Mouse (Mus musculus): Measurements from ENCODE around the gene Calm2. TPM values are rescaled to one million over a fixed set of nuclear protein-coding genes. Genes with fewer than 3 reads are reported as not detected.

Gene Calm2
- total RNA-seq, 2 experiments from 2014 or later: 2,367 to 2,382 TPM

DNA sequence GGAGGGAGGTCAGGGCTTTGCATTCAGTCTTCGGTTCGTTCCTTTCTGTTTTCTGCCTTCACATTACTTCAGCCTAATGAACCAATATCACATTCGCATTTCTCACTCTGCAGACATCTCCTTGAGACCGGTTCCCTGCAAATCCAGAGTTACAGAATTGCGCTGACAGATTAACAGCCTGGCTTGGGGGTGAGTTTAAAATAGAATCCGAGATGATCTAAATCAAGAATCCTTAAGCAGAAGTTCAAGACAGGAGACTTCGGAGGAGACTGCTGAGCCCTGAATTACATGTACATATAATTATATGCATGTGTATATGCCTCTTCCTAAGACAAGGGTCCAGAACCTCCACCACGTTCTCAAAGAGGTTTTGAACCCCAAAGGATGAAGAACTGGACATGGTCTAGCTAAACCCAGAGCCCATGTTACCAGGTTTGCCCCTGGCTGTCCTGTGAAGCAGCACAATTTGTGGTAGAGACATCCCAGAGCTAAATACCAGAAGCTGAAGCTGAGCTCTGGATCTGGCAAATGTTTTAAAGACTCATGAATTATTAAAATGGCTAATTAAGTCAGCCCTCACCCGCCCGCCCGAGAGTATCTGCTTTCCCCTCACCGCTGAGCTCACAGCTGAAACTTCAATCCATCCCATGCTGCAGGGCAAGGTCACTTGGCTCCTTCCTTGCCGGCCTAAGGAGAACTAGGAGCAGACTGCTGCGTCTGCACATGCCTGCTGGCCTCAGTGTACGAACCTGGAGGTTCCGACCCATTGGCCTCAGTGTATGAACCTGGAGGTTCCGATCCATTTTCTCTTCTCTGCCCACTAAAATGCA, 14.1 kb upstream of the Calm2 start:
- intact Hi-C loops (cut with DNase I): loop anchor here (5.0 kb wide), 1 partner anchor 71 kb away; no protein-coding TSS in a partner anchor
- no peak for DNase-seq (ENCODE audit: low spot score in 2 of 2)

DNA sequence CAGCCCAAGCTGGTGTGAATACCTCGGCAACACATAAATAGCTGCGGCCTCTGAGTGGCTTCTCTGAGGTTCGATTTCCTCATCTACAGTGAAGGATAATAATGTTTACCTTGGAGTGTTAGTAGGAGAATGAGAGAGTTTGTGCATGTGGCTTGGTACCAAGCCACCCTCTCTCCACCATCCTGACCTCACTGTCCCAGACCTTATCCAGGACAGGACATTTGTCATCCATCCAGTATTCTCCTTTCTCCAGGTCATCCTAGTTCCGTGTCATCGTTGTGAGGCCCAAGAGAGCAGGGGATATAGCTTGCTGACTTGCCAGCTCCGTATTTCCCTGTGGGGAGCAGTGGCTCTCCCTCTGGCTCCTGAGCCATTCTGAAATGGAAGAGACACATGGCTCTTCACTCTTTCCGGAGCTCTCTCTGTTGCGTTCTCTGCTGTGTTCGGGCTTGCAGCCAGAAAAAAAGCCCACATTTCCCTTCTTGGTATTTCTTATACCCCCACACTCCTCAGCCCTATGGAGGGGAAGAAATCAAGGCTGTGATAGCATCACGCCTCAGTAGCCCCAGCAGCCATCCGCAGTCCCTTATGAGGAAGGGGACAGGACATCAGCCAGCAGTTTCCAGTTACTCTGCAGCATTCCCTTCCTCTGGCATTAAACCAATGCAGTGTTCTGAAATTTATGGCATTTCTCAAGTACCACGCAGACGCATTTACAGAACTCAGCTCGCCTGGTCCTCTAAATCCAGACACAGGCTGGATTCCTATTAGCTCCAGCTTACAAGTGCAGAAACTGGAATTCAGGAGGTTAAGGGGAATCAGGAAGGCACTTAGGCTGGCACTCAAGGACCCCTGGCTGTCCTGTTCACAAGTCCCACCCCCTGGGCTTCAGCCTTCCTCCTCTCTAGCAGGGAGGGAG, 13.3 kb upstream of the Calm2 start:
- intact Hi-C loops (cut with DNase I): loop anchor here (5.0 kb wide), 1 partner anchor 72 kb away; no protein-coding TSS in a partner anchor
- peak; percentile 75 to 80 for DNase-seq (ENCODE audit: low spot score in 2 of 2)

DNA sequence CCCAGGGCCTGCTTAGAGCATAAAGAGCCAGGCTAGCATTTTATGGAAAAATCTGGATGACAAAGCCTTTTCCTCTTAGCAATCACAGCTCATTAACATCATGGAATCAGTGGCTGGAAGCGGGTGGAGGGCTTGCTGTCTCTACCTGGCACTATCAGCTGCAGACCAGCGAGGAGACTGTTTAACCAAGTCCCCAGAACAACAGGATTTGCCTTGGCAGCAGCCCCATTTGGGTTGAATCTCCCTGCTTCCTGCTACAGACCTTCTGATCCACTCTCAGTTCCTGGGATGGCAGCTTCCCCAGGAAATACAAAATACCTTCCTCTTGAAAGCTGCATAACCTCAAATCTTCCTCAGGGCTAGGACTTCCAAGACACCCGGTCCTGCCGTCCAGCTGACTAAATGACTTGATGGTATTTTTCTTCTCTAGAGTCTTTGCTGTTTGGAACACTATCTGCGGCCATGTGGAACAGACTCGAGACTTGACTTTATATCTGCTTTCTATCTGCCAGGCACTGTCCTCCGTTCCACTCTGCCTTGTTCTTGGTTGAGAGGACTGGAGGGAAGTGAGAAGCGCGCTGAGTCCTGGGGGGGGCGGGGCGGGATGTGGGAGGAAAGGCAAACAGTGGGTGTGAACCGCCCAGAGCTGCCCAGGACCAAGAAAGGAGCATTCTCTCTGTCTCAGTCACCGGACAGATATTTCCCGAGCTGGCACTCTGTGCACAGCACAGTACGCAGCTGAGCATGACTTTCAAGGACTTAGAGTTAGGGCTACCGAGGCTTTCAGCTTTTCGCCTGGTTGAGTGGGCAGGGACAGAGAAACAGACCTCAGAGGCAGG, 12.4 kb upstream of the Calm2 start:
- intact Hi-C loops (cut with DNase I): no loop called here
- no peak for DNase-seq (ENCODE audit: low spot score in 2 of 2)

DNA sequence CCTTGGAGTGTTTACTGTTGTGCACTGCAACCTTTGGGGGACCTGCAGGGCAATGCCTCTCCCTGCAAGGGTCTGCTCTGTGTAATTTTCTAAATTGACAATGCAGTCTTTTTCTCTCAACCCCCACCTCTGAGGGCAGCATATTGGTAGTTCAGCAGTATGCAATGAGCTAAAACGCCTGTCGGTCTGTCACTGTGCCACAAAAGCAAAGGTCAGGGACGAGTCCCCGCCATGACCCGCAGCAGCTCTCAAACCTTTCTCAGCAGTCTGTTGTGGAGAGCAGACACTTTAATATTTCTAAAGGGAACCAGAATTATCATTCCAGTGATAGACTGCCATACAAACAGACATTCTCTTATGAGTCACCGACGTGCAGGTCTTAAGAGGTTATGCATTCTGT, 11.2 kb upstream of the Calm2 start:
- intact Hi-C loops (cut with DNase I): no loop called here
- no peak for DNase-seq (ENCODE audit: low spot score in 2 of 2)

DNA sequence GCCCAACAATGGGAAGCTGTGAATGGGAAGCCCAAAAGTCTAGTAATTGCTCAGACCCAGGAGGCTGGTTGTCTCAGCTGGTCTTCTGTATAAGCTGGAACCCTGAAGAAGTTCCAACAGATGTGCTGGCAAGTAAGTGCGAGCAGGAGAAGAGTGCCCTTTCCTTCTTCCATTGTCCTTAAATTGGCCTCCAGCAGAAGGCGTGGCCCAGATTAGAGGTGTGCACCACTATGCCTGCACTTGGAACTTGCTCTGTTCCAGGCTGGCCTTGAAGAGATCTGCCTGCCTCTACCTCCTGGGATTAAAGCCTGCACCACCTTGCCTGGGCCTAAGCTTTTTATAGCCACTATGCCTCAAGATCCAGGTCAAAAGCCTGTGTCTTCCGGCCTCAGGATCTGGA, 7.4 kb upstream of the Calm2 start:
- no peak for DNase-seq (ENCODE audit: low spot score in 2 of 2)

DNA sequence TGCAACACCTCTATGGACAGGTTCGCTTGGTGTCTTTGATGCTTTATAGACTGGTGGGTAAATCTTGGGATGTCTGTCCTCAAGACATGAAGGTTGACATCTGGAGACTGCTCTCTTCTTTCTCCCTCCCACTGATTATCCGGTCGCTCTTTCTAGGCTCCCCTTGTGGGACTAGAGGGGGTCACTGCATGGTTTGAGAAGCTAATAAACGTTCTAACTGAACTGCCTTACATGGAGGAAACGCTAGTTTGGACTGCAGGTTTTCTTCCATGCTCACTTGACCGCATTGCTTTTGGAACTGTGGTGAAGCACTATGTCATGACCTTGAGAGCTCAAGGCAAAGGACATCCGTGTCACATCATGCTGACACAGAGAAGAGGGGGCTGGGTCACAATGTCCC, 6.6 kb upstream of the Calm2 start:
- intact Hi-C loops (cut with DNase I): no loop called here
- no peak for DNase-seq (ENCODE audit: low spot score in 2 of 2)

More for the DNA sequence above, 7.4 kb upstream of the Calm2 start:
- intact Hi-C loops (cut with DNase I): no loop called here

DNA sequence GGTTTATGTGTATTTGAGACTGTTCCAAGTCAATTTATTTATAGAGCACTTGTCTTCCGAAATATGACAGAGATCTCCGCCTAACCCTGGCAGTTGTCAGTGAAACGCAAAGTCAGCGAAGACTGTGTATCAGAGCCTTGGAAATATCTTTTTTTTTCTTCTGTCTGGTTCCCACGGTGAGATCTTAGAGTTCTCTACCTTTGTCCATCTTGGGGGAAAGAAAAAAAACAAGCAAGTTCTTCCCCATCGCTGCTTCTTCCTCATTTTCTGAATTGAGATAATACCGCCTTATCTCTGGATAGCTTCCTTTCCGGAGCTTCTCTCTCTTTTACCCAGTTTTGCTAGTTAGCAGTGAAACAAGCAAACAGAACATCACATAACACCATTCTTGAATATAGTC, 2.1 kb upstream of the Calm2 start:
- DNase-seq (ENCODE audit: low spot score in 2 of 2): no peak
- intact Hi-C loops (cut with DNase I): loop anchor here (5.0 kb wide), 3 partner anchors 113 to 132 kb away; no protein-coding TSS in a partner anchor

DNA sequence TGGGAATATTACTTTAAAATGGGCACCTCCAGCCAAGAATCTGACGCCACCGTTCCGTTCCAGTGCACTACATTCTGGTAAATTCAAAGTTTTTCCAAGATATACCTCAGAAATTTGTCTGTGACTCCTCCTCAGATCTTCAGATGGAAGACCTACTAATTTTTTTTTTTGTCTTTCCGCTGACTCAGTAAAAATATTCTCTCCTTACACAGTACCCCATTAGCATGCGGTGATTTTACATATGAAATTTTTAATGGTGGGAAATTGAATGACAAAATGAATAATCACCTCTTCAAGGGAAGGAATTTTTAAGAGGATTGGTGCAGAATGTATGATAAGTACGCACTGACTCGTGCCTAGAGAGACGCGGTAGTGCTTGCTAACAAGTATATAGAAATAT, 1.6 kb upstream of the Calm2 start:
- no peak for DNase-seq (ENCODE audit: low spot score in 2 of 2)
- intact Hi-C loops (cut with DNase I): loop anchor here (5.0 kb wide), 3 partner anchors 114 to 131 kb away; no protein-coding TSS in a partner anchor

DNA sequence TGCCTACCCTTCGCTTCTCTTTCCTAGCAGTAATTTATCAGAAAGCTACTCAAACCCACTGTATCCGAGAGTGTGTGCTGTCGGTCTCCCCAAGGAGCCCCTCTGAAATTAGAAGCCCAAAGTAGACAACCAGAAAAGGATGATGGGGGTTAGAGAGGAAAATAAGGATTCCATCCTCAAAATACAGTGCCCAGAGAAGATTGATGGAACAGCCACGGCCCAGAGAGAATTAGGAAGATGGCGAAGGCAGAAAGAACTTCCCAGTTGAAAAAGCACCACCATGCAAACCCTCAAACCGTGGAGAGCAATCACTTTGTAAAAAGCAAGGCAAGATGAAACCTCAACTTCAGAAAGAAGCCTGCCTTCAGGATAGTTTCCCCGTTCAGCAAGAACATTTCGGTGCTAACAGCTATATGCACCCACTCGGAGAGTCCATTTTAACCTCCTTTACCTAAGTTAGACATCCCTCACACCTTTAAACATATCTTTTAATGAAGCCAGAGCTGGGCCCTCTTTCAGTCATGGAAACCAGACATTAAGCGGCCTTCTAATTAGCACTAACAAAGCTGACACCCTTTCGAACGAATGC, 971 bp upstream of the Calm2 start:
- DNase-seq (ENCODE audit: low spot score in 2 of 2): no peak
- intact Hi-C loops (cut with DNase I): loop anchor here (5.0 kb wide), 3 partner anchors 115 to 130 kb away; no protein-coding TSS in a partner anchor

DNA sequence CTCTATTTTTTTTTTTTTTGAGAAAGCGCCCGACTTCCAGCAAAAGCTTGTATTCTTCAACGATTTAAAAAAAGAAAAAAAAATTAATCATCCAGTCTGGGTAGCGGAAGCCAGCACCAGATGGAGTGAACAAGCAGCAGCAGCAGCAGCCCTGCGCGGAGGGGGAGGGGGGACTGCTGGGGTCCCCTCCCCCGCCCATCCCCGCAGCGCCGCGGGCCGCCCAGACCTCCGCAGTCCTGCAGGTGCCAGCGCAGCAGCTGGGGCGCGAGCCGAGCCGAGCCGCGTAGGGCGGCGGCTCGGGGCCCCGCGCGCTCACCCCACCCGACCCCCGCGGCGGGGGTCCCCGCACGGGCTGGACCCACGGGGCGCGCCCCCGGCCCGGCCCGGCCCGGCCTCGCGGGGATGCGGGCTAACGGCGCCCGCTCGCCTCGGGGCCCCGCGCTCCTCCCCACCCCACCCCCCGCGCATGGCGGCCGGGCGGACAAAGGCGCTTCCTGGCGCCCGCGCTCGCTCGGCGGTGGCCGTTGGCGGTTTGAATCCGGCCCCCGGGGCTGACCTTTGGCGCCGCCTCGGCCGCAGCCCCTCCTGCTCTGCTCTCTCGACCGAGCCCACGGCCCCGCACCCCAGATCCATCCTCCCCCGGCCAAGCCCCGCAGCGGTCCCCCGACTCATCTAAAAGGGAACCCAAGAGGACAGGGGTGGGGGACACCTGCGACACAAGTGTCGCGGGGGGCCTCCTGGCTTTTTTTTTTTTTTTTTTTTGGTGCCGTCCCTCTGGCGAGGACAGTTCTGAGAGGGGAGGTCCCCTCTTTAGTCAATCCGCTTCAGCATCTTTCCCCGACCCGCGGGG, 593 bp downstream of the Calm2 start:
- DNase-seq (ENCODE audit: low spot score in 2 of 2): peak; percentile 71 to 72
- intact Hi-C loops (cut with DNase I): loop anchor here (2.0 to 5.0 kb wide), 4 partner anchors 85 to 129 kb away; no protein-coding TSS in a partner anchor

DNA sequence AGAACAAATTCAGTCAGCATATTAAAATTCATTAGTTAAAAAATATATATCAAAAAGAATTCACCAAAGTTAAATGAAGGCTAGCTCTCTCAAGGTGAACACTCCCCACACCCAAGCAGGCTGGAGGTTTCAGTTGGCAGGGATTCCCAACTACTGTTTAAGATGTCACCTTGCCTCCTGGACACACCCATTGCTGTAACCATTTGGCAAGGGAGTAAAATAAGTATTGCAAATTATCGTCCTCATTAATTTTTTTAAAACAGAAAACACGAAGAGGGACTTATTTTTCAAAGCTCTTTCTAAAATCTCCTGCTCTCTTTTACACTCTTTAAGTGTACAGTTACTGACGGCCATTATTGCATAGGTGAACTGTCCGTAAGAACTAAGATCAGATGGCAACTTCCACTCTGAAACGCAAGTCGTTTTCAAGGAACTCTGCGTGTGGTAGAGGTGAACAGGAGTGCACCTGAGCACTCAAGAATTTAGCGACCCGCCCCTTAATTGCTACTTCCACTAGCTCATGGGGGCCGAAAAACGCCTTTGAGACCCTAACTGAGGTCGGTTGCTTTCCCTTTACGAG, 1.3 kb downstream of the Calm2 start:
- intact Hi-C loops (cut with DNase I): loop anchor here (2.0 to 5.0 kb wide), 4 partner anchors 85 to 128 kb away; no protein-coding TSS in a partner anchor
- DNase-seq (ENCODE audit: low spot score in 2 of 2): no peak

DNA sequence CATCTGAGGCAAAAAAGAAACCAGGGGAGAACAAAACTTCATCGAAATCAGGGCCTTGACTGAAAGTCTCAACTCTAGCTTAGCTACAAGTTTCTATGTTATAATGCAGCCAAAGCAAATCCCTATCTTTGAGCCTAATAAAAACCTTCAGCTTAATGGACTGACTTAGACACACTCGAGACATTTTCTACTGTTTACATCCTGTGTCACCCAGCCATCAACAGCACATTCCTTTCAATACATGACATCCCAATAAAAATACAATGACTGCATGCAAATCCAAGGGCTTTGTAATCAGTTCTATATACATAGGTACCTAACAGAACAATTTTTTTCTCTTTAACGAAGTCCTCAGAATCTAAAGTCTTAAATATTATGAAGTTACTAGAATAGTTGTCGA, 2.0 kb downstream of the Calm2 start:
- DNase-seq (ENCODE audit: low spot score in 2 of 2): no peak
- intact Hi-C loops (cut with DNase I): loop anchor here (2.0 to 5.0 kb wide), 4 partner anchors 86 to 127 kb away; no protein-coding TSS in a partner anchor

DNA sequence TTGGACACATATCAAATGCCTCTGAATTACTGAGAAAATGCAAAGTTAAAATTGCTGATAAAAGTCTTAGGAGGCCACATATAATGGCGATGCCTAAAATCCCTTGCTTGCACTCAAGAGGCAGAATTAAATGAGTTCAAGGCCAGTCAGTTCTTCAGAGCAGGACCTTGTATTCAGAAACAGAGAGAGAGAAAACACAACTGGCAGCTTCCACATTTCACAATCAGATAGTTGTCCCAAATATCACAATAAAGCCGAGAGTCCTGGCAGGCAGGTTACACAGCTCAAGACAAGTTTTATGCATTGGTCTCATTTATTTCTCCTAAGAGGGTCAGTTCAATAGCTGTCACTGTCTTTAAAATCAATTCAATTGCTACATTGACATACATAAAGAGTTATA, 5.2 kb downstream of the Calm2 start:
- DNase-seq (ENCODE audit: low spot score in 2 of 2): no peak
- intact Hi-C loops (cut with DNase I): no loop called here

DNA sequence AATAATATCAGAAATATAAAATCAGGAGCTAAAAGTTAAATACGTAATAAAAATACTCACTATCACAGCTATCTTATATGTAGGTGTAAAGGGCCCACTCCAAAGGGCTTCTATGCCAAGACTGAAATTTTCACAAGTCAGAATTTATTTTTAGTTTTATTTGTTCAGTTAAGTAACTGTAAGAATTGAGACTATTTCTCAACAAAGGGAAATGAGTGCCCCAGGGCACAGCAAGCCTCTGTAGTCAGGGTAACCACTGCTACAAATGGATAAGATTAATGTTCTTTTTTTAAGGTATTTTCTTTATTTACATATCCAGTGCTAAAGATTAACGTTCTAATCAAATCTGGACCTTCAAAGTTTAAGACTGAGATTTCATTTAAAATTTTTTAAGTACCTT, 7.3 kb downstream of the Calm2 start:
- no peak for DNase-seq (ENCODE audit: low spot score in 2 of 2)

DNA sequence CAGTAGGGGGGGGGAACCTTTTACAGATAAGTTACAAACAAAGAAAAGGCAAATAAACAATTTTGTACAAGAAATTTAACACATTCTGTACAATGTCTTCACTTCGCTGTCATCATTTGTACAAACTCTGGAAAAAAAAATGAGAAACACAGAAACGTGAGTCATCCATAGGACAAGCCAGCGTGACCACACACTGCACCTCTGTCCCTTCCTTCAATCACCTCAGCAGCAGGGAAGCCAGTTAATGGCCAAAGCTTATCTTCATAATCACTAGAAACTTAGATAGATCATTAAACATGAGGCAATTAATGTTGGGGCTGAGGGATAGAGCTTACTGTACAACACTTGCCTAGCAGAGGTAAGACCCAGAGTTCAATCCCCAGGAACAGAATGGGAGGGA, 12.8 kb downstream of the Calm2 start:
- DNase-seq (ENCODE audit: low spot score in 2 of 2): no peak
- intact Hi-C loops (cut with DNase I): no loop called here

More for the DNA sequence above, 7.3 kb downstream of the Calm2 start:
- intact Hi-C loops (cut with DNase I): no loop called here

DNA sequence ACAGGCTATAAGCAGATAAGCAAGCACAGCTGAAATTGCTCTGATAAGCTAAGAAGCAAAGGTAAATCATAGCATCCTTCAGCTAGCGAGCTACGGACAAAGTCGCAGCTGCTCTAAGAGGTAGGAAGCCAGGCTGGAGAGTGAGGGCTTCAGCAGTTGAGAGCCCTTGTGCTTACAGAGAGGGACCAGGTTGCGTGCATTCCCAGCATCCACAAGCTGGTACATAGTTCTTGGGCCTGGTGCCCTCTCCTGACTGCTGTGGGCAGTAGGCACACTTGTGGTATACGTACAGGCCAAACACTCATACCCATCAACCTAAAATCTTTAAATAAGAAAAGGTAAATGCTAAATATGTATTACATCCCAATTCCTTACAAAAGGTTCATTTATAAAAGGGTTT, 14.0 kb downstream of the Calm2 start:
- intact Hi-C loops (cut with DNase I): no loop called here
- no peak for DNase-seq (ENCODE audit: low spot score in 2 of 2)

DNA sequence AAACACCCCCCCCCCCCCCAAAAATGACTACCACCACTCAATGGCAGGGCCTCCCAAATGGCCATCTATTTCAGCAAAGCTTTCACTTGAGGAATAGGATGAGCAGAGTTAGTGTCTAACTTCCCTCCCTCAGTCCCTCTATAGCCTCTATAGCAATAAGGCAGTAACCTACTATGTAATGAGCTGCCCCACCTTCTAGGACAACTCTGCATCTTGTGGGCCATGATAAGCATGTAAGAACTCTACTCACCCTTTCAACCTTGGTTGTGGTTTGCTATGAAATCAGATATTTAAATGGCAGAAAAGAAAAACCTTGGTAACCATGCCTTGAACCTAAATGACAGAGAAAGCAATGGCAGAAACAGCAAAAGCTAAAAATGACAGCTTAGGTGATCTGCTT, 14.4 kb downstream of the Calm2 start:
- DNase-seq (ENCODE audit: low spot score in 2 of 2): no peak
- intact Hi-C loops (cut with DNase I): no loop called here
